Mouse (Mus musculus) ES-Bruce4 (cell line): ENCODE measurements around the gene Stat3. TPM values are rescaled to one million over a fixed set of nuclear protein-coding genes. Genes with fewer than 3 reads are reported as not detected.
A peak's percentile ranks its signal among the peaks of the same experiment; 100 is the strongest.

ENCODE experiments used
- H3K27ac ChIP-seq: 2 replicates; pipeline ENCODE4 v1.5.1; 2012; ENCODE audit warnings: low read length, inconsistent platforms; ENCODE audit not compliant: insufficient read depth
- H3K27me3 ChIP-seq: 2 replicates; pipeline ENCODE4 v1.6.1; 2012; ENCODE audit warnings: mild to moderate bottlenecking, low read length, inconsistent platforms; ENCODE audit not compliant: control insufficient read depth, poor library complexity, insufficient read depth, severe bottlenecking
- H3K36me3 ChIP-seq: 2 replicates; pipeline ENCODE4 v1.6.1; 2012; ENCODE audit warnings: inconsistent platforms, mild to moderate bottlenecking, low read length, moderate library complexity; ENCODE audit not compliant: control insufficient read depth, poor library complexity, insufficient read depth, severe bottlenecking
- H3K4me1 ChIP-seq: one replicate; pipeline ENCODE4 v1.8.1; 2011; ENCODE audit warnings: low read length; ENCODE audit not compliant: control insufficient read depth, insufficient read depth
- H3K4me3 ChIP-seq: 2 replicates; pipeline ENCODE4 v1.5.1; 2011; ENCODE audit warnings: low read depth, mild to moderate bottlenecking, low read length
- H3K9ac ChIP-seq: 2 replicates; pipeline ENCODE4 v1.6.1; 2012; ENCODE audit warnings: low read depth, mild to moderate bottlenecking, inconsistent platforms; ENCODE audit not compliant: poor library complexity, severe bottlenecking
- H3K9me3 ChIP-seq: replicated peaks from 2 replicates; pipeline ENCODE4 v1.6.1; 2012; ENCODE audit warnings: mild to moderate bottlenecking, low read length, inconsistent platforms; ENCODE audit not compliant: control insufficient read depth, poor library complexity, insufficient read depth, severe bottlenecking
- CTCF ChIP-seq: IDR thresholded peaks from one replicate; pipeline ENCODE4 v1.8.1; 2011; ENCODE audit warnings: low read depth, low read length
- EP300 ChIP-seq: IDR thresholded peaks from 2 replicates; pipeline ENCODE4 v1.6.1; 2011; ENCODE audit warnings: low read depth, low read length; ENCODE audit not compliant: insufficient read depth
- POLR2A ChIP-seq: IDR thresholded peaks from one replicate; pipeline ENCODE4 v1.8.1; 2011; ENCODE audit warnings: low read length; ENCODE audit not compliant: insufficient read depth
- polyA plus RNA-seq: library from polyadenylated mRNA; stranded (reverse); fragments of >200 nt; gene quantifications from 2 replicates; pipeline ENCODE4 v1.2.4, GENCODE M21; 2011; ENCODE audit warnings: low read depth; ENCODE audit not compliant: missing spikeins, insufficient read depth, insufficient read length

Gene Stat3
- polyA plus RNA-seq, 1 experiment, result 39.8 TPM

DNA sequence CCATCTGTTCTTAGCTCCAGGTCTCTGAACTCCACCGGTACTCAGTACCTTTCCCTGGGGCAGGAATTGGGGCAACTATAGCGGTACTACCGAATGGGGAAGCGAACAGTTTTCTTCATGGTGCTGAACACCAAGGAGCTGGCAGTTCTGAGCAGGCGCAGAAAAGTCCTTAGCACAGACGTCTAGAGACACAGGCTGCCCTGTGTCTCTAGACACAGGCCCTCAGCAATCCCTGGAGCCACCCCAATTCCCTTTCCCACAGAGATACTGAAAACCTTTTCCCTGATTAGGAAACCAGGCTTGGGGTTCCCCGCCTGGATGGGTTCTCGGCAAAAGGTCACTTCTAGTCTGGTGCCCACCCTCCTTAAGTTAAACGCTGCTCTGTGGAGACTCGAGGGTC, 32.1 kb upstream of the Stat3 start:
- Histone ChIP-seq H3K27ac (no peak overlapping the region), H3K9ac (no peak overlapping the region), H3K4me1 (peaks cover 2% of the 10 kb centered on the region), H3K9me3 (no peaks in the 10 kb centered on the region), H3K36me3 (no peaks in the 10 kb centered on the region), H3K27me3 (peaks cover 4% of the 10 kb centered on the region; the same call in 1 of the 2 replicates), H3K4me3 (no peak overlapping the region)
- TF ChIP-seq EP300, result no peak
- no peak for TF ChIP-seq POLR2A
- TF ChIP-seq CTCF, result no peak

DNA sequence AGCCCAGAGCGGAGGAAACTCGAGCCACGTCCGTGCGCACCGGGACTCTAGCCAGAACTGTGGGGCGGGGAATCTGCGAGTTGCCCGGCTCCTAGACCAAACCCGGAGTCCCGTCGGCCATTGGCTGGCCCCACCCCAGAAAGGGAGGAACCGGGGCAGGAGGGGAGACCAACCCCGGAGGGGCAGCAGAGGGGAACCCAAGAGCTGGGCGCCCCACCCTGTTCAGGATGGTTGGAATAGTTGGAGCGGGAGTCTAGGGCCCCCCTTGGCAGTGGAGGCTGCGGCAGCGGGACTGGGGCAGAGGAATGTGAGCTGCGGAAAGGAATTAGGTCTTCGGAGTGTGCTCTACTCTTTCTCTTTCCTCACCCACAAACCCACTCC, 31.2 kb upstream of the Stat3 start, which contains the start of gene Cavin1:
Gene Cavin1, minus strand, starts transcription at position 331 of the 381 bp plus-strand sequence.
- Histone ChIP-seq H3K4me3 (peak within 1 kb of the TSS; percentile 59), H3K27me3 (peaks cover 4% of the 10 kb centered on the region; the same call in 1 of the 2 replicates), H3K4me1 (peaks cover 2% of the 10 kb centered on the region), H3K9me3 (no peaks in the 10 kb centered on the region), H3K9ac (peak within 1 kb of the TSS; percentile 57), H3K27ac (no peak within 1 kb of the TSS), H3K36me3 (no peaks in the 10 kb centered on the region)
- peak; percentile 41 for TF ChIP-seq POLR2A
- no peak for TF ChIP-seq CTCF
- 0 out of 2 replicates have a peak, but pooled peaks have one; percentile 28 for TF ChIP-seq EP300

DNA sequence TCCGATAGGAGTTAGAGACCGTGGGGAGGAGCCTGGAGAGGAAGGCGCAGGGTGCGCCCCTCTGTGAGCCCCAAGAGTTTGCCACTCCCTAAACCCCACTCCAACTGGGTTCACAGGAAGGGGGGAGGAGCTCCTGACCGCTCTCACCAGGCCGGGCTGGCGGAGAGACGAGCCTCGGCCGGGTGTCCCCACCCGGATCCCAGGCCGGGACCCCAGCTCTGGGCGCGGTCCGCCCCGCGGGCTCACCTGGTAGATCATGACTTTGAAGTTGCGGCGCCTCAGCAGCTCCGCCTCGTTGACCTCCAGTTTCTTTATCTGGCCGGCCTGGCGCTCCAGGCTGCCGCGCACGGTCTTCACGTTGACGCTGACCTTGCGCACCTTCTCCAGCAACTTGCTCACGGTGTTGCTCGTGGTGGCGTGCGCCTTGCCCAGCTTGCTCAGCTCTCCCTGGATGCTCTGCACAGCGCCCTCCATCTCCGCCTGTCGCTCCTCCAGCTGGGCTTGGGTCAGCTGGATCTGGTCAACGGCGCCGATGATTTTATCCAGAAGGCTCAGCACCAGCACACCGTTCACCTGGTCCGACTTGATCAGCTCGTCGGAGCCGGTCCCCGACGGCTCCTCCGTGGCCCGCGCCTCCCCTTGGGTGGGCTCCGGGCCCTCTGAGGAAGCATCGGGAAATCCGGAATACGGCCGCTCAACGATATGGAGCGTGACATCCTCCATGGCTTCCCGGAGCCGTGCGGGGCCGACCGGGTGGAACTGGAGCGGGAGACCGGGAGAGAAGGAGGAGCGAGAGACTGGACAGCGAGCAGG, 30.6 kb upstream of the Stat3 start:
- Histone ChIP-seq H3K36me3 (no peaks in the 10 kb centered on the region), H3K4me3 (peak overlapping the region; percentile 59), H3K27ac (no peak overlapping the region), H3K9ac (peak overlapping the region; percentile 57), H3K9me3 (no peaks in the 10 kb centered on the region), H3K4me1 (peaks cover 2% of the 10 kb centered on the region), H3K27me3 (peaks cover 4% of the 10 kb centered on the region; the same call in 1 of the 2 replicates)
- TF ChIP-seq EP300 (no peak), CTCF (no peak), POLR2A (no peak)

- Histone ChIP-seq H3K36me3 (no peaks in the 10 kb centered on the region), H3K27me3 (peaks cover 4% of the 10 kb centered on the region; the same call in 1 of the 2 replicates), H3K4me1 (peaks cover 4% of the 10 kb centered on the region), H3K27ac (no peak overlapping the region), H3K9me3 (no peaks in the 10 kb centered on the region), H3K4me3 (peak overlapping the region; percentile 59), H3K9ac (peak overlapping the region; percentile 57)
- no peak for TF ChIP-seq POLR2A
- no peak for TF ChIP-seq EP300
- TF ChIP-seq CTCF, result no peak
Measured at GRCm38 (mm10) chr11:100969189-100969743, 29.9 kb upstream of the Stat3 start.

GRCm38 (mm10) chr11:100968501-100968900, 29.2 kb upstream of the Stat3 start:
- Histone ChIP-seq H3K36me3 (no peaks in the 10 kb centered on the region), H3K9ac (no peak overlapping the region), H3K27ac (no peak overlapping the region), H3K9me3 (no peaks in the 10 kb centered on the region), H3K27me3 (peaks cover 4% of the 10 kb centered on the region; the same call in 1 of the 2 replicates), H3K4me1 (peaks cover 7% of the 10 kb centered on the region), H3K4me3 (no peak overlapping the region)
- no peak for TF ChIP-seq CTCF
- no peak for TF ChIP-seq POLR2A
- TF ChIP-seq EP300, result no peak

DNA sequence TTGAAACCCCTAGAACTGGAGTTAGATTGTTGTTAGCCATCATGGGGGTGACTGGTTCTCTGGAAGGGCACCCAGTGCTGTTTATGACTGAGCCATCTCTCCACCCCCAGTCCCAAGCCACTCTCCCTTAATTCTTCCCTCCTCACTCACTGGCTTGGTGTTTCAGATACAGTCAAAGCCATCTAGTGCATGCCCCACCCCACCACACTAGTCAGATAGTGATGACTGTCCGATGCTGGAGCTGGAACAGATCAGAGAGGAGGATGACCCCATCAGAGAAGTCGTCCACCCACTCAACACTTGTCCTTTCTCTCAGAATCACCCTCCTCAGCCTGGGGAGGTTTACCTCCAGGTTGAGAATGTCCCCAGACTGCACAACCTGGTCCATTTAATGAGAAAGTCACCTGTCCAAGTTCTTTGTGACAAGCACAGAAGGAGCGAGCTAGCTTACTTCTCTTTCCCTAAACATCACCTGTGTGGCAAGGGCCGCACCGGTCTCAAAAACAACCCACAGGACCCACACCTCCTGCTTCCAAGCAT, 28.6 kb upstream of the Stat3 start:
- H3K36me3 ChIP-seq, result no peaks in the 10 kb centered on the region
- H3K4me1 ChIP-seq, result peaks cover 7% of the 10 kb centered on the region
- H3K4me3 ChIP-seq, result no peak overlapping the region
- peaks cover 4% of the 10 kb centered on the region; the same call in 1 of the 2 replicates for H3K27me3 ChIP-seq
- TF ChIP-seq EP300 (no peak), CTCF (no peak), POLR2A (no peak)
- no peak overlapping the region for H3K27ac ChIP-seq
- no peak overlapping the region for H3K9ac ChIP-seq
- no peaks in the 10 kb centered on the region for H3K9me3 ChIP-seq
